Mouse (Mus musculus) kidney, postnatal 36 days (tissue): Measurements from ENCODE around the gene Atl1.

Source experiments
- DNase-seq, 2 experiments: peaks; one replicate each; pipeline ENCODE4 v3.0.0; 2021 to 2022; ENCODE audit warnings: mixed read lengths in 2 of 2

The Atl1 gene

GRCm38 (mm10) chr12:69892371-69893251 lies at the start of gene Atl1, which contains the start of gene Map4k5:
Atl1 (plus strand) TSS chr12:69892614.
Map4k5 (minus strand) TSS chr12:69893200.
- DNase-seq, result peak; percentile 89 to 93

DNA sequence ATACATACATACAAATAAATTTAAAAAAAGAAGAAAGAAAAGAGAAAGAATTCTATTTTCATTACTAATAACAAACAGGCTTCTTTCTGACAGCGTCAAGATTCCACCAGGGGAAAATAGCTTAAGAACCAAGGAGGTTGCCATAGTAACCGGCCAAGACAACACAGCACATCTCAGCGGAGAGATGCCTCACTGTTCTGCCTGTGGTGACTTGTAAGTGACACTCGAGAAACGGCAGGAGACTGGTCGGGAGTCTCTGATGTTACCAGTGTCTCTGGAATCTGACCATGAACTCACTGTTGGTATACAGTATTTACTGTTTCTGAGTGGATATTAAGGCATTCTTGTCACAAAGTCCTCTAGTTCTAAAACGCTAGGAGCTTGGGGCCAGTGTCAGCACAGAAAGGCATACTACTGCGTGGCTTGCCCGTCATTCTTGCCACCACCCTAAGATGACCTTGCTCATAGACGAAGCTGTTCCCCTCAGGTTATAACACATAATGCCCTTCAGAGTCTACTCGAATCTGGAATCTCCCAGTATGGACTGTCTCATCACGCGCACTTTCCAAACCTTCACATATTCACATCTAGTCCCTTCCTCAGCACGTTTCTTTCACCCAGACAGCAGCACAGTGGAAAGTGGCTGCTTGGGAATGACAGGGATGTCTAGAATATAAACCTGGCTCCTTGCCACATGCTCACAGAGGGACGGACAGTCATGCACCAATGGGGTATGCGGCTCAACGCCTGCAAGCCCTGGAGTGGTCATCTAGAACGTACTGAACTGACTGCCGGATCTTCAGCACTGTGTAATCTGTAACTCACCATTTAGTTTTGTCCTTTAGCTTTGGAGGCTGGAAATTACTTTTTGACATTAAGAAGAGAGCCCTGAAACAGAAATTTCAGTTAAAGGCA lies 48.6 kb upstream of the Atl1 start:
- DNase-seq, result no peak

DNA sequence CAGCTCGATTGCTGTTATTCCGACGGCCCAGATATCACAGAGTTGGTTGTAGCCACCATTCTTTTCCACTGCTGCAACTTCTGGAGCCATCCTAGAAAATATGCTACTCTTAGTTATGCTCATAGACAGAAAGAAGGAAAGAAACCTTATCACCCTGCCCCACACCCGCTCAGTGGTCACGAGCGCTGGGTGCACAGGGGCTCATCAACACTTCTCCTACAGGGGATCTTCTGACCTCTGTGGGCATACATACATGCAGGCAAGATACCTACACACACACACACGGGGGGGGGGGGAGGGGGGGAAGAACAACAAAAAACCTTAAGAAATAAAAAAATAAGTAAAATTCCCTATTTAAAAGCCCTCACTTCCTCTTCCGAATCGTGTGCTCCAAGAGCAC lies 46.7 kb upstream of the Atl1 start:
- DNase-seq, result no peak

DNA sequence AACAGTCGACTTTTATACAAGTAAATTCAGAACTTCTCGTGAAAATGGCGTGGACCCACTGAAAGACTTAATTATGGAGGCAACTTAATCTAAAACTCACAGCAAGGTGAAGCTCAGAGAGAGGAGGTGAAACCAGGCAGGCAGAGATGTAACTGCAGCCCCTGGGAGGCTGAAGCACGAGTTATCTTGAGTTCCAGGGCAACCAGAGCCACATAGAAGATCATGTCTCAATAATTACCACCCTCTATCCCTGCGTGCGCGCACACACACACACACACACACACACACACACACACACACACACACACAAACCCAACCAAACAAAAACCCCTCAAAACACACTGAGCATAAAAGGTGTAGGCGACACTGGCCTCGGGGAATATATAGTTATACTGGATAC lies 45.9 kb upstream of the Atl1 start:
- DNase-seq, result no peak

DNA sequence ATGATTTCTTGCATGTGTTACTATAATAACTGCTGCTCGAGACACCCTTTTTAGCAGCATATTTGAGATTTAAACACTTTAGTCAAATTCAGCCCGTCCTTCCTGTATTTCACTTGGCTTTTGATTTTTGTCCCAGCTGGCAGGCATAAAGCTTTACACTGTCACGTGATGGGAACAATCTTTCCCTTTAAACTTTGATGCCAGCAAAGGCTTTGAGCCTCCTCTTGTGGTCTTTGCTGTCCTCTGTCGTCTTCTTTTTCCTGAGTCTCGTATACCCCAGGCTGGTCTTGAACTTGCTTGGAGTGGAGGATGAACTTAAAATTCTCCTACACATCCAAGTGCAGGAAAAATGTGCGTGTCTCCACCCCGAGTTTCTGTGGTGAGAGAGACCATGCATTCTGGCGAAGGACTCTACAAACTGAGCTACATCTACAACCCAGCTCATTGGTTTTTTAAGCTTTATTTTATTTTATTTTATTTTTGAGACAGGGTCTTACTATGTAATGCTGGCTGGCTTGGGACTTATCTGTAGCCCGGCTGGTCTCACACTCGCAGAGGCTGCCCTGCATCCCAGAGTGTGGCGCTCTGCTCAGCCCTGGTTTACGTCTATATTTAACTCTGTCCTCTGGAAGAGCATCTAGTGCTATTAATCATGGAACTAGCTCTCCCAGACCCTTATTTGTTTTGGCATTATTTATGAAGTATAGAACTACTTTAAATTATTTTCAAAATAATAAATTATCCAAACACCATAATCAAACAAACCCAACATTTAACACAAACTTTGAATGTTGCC lies 44.1 kb upstream of the Atl1 start:
- DNase-seq, result no peak

DNA sequence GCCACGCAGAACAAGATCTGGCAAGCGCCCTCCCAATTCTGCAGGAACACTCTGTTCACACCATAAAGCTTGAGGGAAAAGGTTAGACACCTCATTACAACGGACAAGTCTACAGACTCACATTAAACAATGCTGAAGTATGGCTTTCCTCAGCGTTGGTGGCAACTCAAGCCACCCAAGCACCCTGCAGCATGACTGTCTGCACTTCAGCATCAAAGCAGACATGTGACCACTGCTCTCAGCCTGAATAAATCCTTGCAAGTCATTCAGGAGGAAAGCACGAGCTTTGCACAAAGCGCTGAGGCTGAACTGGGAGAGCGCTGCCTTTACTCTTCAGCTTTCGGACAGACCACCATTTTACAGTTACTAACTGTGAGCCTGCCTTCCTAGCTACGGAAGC lies 40.1 kb upstream of the Atl1 start:
- no peak for DNase-seq

DNA sequence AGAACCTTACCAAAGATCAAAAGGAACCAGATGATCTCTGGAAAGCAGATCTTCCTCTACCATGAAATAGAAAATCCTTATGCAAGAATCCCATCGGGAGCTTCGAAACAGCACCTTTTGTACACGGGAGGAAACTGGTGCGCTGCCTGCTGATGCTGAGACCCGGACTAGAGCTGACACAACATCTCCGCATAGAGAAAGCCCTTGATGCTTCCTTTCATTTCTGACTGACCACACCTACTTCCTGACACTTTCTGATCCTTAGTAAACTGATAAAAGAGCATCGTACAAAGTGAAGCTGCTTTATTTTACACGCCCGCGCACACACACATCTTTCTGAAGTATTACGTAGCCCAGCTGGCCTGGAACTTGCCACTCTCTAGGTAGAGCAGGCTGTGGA lies 39.0 kb upstream of the Atl1 start:
- no peak for DNase-seq

DNA sequence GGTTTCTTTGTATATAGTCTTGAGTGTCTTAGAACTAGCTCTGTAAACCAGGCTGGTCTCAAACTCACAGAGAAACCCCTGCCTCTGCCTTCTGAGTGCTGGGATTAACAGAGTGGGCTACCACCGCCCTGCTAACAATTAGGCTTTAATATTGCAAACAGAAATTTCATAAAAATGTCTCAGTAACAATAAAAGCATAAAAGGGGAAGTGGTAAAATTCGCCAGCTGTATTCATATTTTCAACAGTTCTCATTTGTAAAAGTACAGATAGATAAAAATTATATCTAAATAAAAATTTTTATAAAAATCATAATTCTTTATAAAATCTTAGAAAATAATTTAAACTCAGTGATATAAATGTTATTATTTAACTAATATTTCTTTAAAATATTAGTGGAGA lies 38.5 kb upstream of the Atl1 start:
- no peak for DNase-seq

GRCm38 (mm10) chr12:69855641-69856300 lies 36.6 kb upstream of the Atl1 start:
- no peak for DNase-seq

GRCm38 (mm10) chr12:69856398-69856797 lies 36.0 kb upstream of the Atl1 start:
- DNase-seq, result no peak

GRCm38 (mm10) chr12:69857597-69857996 lies 34.8 kb upstream of the Atl1 start:
- DNase-seq, result no peak

GRCm38 (mm10) chr12:69858847-69859246 lies 33.6 kb upstream of the Atl1 start:
- DNase-seq, result no peak

DNA sequence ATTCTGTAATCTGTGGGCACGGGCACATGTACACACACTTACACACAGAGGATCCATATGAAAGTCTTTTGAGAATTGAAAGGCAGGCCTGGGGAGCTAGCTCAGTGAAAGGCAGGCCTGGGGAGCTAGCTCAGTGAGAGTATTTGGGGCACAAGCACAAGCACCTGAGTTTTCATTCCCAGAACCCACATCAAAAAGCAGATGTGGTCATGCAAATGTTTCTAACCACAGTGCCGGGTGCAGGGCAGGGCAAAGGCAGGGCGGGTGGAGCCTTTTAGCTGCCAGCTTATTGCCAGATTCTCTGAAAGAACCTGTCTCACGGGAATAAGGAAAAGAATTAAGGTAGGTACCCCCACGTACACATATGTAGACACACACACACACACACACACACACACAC lies 28.9 kb upstream of the Atl1 start:
- DNase-seq, result no peak

- DNase-seq, result peak; percentile 29 to 37
These were observed 28.2 kb upstream of the Atl1 start for GRCm38 (mm10) chr12:69864164-69864692.

DNA sequence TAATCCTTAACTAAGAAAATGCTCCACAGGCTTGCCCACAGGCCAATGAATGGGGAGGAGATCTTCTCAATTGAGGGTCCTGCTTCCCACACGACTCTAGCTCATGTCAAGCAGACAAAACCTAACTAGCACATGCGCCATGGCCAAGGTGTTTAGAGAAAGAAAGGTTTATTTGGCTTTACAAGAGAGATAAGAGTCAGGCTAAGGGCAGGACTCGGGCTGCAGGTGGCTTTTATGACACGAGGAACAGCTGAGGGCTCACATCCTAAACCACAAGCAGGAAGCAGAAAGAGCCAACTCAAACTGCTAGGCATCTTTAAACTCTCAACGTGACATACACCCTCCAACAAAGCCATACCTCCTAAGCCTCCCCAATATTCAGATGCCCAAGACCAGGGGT lies 25.1 kb upstream of the Atl1 start:
- DNase-seq, result no peak

DNA sequence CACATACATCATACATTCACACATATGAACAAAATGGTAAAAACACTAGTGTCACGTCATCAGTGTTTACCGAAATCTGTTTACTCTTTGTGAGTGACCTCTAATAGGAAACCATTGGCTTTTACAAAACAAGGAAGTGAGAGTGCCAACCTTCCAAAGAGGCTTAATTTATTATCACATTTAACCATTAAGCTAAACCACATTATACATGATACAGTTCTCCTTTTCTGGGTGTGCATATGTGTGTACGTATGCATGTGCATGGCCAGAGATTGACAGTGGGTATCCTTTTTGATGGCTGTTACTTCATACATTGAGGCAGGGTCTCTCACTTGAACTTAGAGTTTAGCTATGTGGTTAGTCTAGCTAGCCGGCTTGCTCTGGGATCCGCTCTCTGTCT lies 20.8 kb upstream of the Atl1 start:
- DNase-seq, result no peak

GRCm38 (mm10) chr12:69877842-69878363 lies 14.5 kb upstream of the Atl1 start:
- no peak for DNase-seq

DNA sequence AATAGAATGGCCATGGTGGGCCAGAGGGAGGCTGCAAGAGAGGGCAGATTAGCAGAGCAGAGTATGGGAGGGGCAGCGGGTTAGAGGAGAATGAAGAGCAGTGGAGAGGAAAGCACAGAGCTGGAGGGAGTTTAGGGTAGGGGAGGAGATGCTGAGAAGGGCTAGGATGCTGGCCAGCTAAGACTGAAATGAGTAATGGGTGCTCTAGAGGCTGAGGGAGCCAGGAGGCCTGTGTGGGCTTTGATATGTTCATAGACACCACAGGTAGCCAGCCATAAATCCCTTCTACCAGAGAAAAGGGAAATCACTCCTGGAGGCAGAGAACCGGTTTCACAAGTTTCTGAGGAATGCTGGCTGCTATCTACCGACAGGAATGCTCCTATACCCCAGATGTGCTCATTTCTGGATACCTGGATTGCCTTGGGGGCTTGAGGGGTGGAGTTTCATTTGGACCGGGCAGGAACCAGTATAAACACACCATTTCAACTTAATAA lies 13.2 kb upstream of the Atl1 start:
- DNase-seq, result peak; percentile 45 to 56

- DNase-seq, result no peak
These were observed 12.7 kb upstream of the Atl1 start for GRCm38 (mm10) chr12:69879739-69880138.

GRCm38 (mm10) chr12:69881198-69881905 lies 11.1 kb upstream of the Atl1 start:
- peak in 1 of 2 experiments; percentile 30 for DNase-seq

GRCm38 (mm10) chr12:69884053-69884452 lies 8.4 kb upstream of the Atl1 start:
- DNase-seq, result peak; percentile 30 to 40
